Mouse (Mus musculus): Measurements from ENCODE around the gene Mindy4.

- TF ChIP-seq CTCF (IDR thresholded peaks at IDR 0.05; ENCODE audit: borderline replicate concordance, insufficient read depth, low read depth, low read length): peak; percentile 94
- TF ChIP-seq POLR2A (IDR thresholded peaks at IDR 0.05; ENCODE audit: borderline replicate concordance, insufficient read depth, low read length): no peak
Measured at GRCm38 (mm10) chr6:55166777-55167463, 36.3 kb upstream of the Mindy4 start.
